Mouse (Mus musculus): ENCODE measurements around the gene Hoxa11.

DNA sequence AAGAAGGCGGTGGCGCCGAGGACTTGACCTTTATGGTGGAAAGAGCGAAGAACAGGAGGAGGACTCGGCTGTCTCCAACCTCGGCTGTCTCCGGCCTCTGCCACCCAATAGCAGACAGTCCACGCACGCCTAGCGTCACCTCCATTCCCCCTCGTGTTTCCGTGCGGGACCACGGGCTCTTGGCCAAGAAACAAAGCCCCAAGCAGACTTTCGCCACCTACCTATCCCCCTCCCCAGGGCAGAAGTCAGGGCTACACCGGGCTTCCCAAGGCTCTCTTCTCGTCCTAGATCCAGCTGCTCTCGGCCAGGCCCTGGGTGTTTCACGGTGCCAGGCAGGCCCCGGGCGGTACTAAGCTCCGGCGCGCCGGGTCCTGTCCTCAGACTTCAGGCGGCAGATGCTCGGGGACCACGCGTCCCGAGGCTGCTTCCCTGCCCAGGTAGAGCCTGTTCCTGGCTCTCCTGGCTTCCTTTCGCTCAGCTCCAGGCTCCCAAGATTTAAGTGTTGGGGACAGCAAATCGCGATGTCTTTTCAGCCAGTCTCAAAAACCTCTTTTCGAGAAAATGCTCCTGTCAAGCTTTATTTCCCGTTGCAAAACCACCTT lies 7.3 kb upstream of the Hoxa11 start:
- TF ChIP-seq CTCF (IDR thresholded peaks at IDR 0.05; ENCODE audit: low read depth) (no peak), EP300 (IDR thresholded peaks at IDR 0.05; ENCODE audit: low read depth) (no peak)

Data from liver, embryonic 14.5 days (tissue).